Mouse (Mus musculus): ENCODE measurements around the gene Esrrg. TPM values are rescaled to one million over a fixed set of nuclear protein-coding genes. Genes with fewer than 3 reads are reported as not detected.

Gene Esrrg
- total and polyA plus RNA-seq, 3 experiments = not detected

DNA sequence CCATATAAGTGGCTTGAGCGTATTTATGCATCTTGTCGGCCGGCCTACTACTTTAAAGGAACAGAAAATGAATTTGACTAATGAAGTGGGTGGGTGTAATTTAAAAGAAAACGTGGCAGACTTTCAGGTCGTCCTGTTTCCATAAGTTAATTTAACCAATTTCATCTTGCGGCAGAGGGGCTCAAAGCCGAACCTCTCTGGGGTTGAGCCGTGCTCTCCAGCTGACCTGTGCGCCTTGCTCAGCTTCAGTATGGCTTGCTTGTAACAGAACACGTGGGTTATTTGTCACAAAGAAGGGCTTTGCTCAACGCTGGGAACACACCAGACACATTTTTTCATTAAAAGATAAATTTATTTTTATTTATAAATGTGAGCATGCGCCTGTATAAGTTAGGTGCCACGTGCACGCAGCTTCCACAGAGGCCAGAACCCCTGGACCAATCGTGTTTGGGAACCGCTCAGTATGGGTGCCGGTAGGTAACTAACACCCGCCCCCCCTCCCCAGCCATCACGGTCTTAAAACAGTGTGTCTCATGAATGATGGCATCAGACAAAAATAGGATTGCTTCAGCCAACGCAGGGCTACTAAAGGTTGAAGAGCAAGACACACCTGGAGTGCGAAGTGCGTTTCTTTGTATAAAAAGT lies 546.7 kb downstream of the Esrrg start:
- Histone ChIP-seq H3K36me3 (replicated peaks in 1 of 2; ENCODE audit: control insufficient read depth in 1 of 2, insufficient read depth in 1 of 2, low read length in 1 of 2) (no peaks in the 10 kb centered on the region), H3K9me3 (replicated peaks; ENCODE audit: low read length) (peaks cover 62% of the 10 kb centered on the region), H3K4me1 (ENCODE audit: control insufficient read depth in 1 of 2, insufficient read depth in 2 of 2) (no peaks in the 10 kb centered on the region), H3K9ac (ENCODE audit: insufficient read depth, low read depth) (no peak overlapping the region), H3K79me2 (replicated peaks; ENCODE audit: control insufficient read depth, extremely low read depth, insufficient read depth, poor library complexity, severe bottlenecking) (no peaks in the 10 kb centered on the region), H3K4me3 (replicated peaks in 1 of 3; ENCODE audit: low read depth in 2 of 3, low read length in 2 of 3, poor library complexity in 1 of 3) (no peak overlapping the region), H3K27ac (ENCODE audit: insufficient read depth, low read depth) (no peak overlapping the region), H3K27me3 (replicated peaks) (no peaks in the 10 kb centered on the region), H3K4me2 (ENCODE audit: insufficient read depth, low read depth, poor library complexity, severe bottlenecking) (no peak overlapping the region)
- TF ChIP-seq ZNF384 (IDR thresholded peaks at IDR 0.05; ENCODE audit: low read depth, low read length) = no peak
- in situ Hi-C loops (cut with MboI; ENCODE audit: low pct_ligation_motif_present, low pct_unique_long_range_greater_than_20kb, low sequenced_read_pairs) (no loop called here), dilution Hi-C loops (cut with MboI; ENCODE audit: extremely low pct_ligation_motif_present, extremely low pct_unique_long_range_greater_than_20kb, low sequenced_read_pairs) (no loop called here)
- DNase-seq (ENCODE audit: extremely low read depth) = no peak

DNA sequence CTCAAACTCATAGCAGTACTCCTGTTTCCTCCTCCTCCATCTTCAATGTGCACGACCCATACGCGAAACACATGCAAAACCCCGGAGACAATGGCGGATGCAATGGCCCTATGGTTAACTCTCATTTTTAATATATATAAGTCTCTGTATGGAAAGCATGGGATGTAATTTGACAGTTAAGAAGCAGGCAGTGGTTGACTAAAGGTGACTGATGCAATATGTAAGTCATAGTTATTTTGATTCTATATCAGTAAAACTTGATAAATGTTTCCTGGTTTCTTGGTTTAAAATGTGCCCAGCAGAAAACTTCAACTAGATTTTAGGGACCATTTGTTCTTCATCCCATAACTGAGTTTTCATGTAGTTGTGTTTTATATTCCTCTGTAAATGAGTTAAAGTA lies 547.9 kb downstream of the Esrrg start:
- in situ Hi-C loops (cut with MboI; ENCODE audit: low pct_ligation_motif_present, low pct_unique_long_range_greater_than_20kb, low sequenced_read_pairs) (no loop called here), dilution Hi-C loops (cut with MboI; ENCODE audit: extremely low pct_ligation_motif_present, extremely low pct_unique_long_range_greater_than_20kb, low sequenced_read_pairs) (no loop called here)
- peaks cover 67% of the 10 kb centered on the region for H3K9me3 ChIP-seq (replicated peaks; ENCODE audit: low read length)
- H3K4me3 ChIP-seq (replicated peaks in 1 of 3; ENCODE audit: low read depth in 2 of 3, low read length in 2 of 3, poor library complexity in 1 of 3) = no peak overlapping the region
- no peak for TF ChIP-seq MYC (IDR thresholded peaks at IDR 0.05; ENCODE audit: low read depth, low read length)
- no peak for TF ChIP-seq MXI1 (IDR thresholded peaks at IDR 0.05; ENCODE audit: low read depth, low read length)
- no peak for TF ChIP-seq TBP (conservative IDR thresholded peaks at IDR 0.05; ENCODE audit: low read depth, low read length)
- H3K4me2 ChIP-seq (ENCODE audit: insufficient read depth, low read depth, poor library complexity, severe bottlenecking) = no peak overlapping the region
- no peak for DNase-seq (ENCODE audit: extremely low read depth)
- H3K27ac ChIP-seq (ENCODE audit: insufficient read depth, low read depth) = no peak overlapping the region
- H3K36me3 ChIP-seq (replicated peaks in 1 of 2; ENCODE audit: control insufficient read depth in 1 of 2, insufficient read depth in 1 of 2, low read length in 1 of 2) = no peaks in the 10 kb centered on the region
- no peaks in the 10 kb centered on the region for H3K79me2 ChIP-seq (replicated peaks; ENCODE audit: control insufficient read depth, extremely low read depth, insufficient read depth, poor library complexity, severe bottlenecking)
- no peaks in the 10 kb centered on the region for H3K4me1 ChIP-seq (ENCODE audit: control insufficient read depth in 1 of 2, insufficient read depth in 2 of 2)
- no peaks in the 10 kb centered on the region for H3K27me3 ChIP-seq (replicated peaks)
- H3K9ac ChIP-seq (ENCODE audit: insufficient read depth, low read depth) = no peak overlapping the region

DNA sequence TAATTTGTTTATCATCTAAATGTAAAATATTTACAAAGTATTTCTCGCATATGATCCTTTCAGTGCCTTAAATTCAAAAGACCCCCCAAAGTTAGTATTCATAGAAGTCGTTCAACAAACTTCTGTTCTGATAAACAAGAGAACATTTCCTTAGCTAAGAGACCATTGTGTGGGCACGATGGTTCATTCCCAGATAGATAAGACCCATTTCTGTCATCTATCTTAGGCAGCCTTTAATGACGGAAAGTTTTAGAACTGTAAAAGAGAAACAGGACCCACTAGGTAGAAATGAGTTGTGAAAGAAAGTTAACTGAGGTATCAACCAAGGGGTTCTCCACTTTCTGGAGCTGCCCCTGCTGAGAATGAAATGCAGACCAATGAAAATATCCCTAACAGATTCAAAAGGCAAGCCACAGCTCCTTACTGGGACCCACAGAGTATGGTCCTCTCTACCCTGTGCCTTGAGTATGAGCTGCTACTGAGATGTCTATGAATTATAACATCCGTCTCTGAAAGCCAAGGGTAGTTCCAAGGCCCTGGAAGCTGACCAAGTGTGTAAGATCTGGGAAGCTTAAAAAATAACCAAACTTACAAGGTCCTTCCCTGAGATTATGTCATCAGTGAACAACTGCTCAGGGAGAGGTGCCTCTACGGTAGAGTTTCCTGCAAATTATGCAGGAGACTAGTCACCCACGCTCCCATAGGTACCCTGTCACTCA lies 548.8 kb downstream of the Esrrg start:
- no peak overlapping the region for H3K9ac ChIP-seq (ENCODE audit: insufficient read depth, low read depth)
- no peak overlapping the region for H3K4me2 ChIP-seq (ENCODE audit: insufficient read depth, low read depth, poor library complexity, severe bottlenecking)
- peaks cover 69% of the 10 kb centered on the region for H3K9me3 ChIP-seq (replicated peaks; ENCODE audit: low read length)
- TF ChIP-seq ZC3H11A (IDR thresholded peaks at IDR 0.05; ENCODE audit: low read depth, low read length) (no peak), USF2 (conservative IDR thresholded peaks at IDR 0.05; ENCODE audit: low read depth, low read length) (no peak), ZNF384 (IDR thresholded peaks at IDR 0.05; ENCODE audit: low read depth, low read length) (no peak), NELFE (IDR thresholded peaks at IDR 0.05; ENCODE audit: low read depth, low read length) (no peak), ELF1 (IDR thresholded peaks at IDR 0.05; ENCODE audit: low read depth, low read length) (no peak), KAT2A (IDR thresholded peaks at IDR 0.05; ENCODE audit: insufficient replicate concordance, low read length) (no peak)
- no peak overlapping the region for H3K27ac ChIP-seq (ENCODE audit: insufficient read depth, low read depth)
- no peaks in the 10 kb centered on the region for H3K36me3 ChIP-seq (replicated peaks in 1 of 2; ENCODE audit: control insufficient read depth in 1 of 2, insufficient read depth in 1 of 2, low read length in 1 of 2)
- dilution Hi-C loops (cut with MboI; ENCODE audit: extremely low pct_ligation_motif_present, extremely low pct_unique_long_range_greater_than_20kb, low sequenced_read_pairs) = no loop called here
- DNase-seq (ENCODE audit: extremely low read depth) = no peak
- no peaks in the 10 kb centered on the region for H3K4me1 ChIP-seq (ENCODE audit: control insufficient read depth in 1 of 2, insufficient read depth in 2 of 2)
- in situ Hi-C loops (cut with MboI; ENCODE audit: low pct_ligation_motif_present, low pct_unique_long_range_greater_than_20kb, low sequenced_read_pairs) = no loop called here
- no peak overlapping the region for H3K4me3 ChIP-seq (replicated peaks in 1 of 3; ENCODE audit: low read depth in 2 of 3, low read length in 2 of 3, poor library complexity in 1 of 3)
- no peaks in the 10 kb centered on the region for H3K27me3 ChIP-seq (replicated peaks)
- no peaks in the 10 kb centered on the region for H3K79me2 ChIP-seq (replicated peaks; ENCODE audit: control insufficient read depth, extremely low read depth, insufficient read depth, poor library complexity, severe bottlenecking)
